Mouse (Mus musculus) lung, postnatal 14 days (tissue): ENCODE data around the gene Trpm3.
A peak's percentile ranks its signal among the peaks of the same experiment; 100 is the strongest.

Source experiments
- DNase-seq: peaks from one replicate; pipeline ENCODE4 v3.0.0; 2021

Gene Trpm3

GRCm38 (mm10) chr19:22869853-22870252 lies 731.0 kb downstream of the Trpm3 start:
- DNase-seq = no peak

GRCm38 (mm10) chr19:22872456-22872855 lies 733.6 kb downstream of the Trpm3 start:
- no peak for DNase-seq

- DNase-seq = no peak
These were observed 741.4 kb downstream of the Trpm3 start for GRCm38 (mm10) chr19:22880199-22880598.

GRCm38 (mm10) chr19:22882670-22883111 lies 743.8 kb downstream of the Trpm3 start:
- DNase-seq = no peak

GRCm38 (mm10) chr19:22883154-22883553 lies 744.3 kb downstream of the Trpm3 start:
- no peak for DNase-seq

GRCm38 (mm10) chr19:22883744-22884317 lies 745.0 kb downstream of the Trpm3 start:
- DNase-seq = peak; percentile 47

- DNase-seq = no peak
These were observed 745.5 kb downstream of the Trpm3 start for GRCm38 (mm10) chr19:22884357-22884756.

GRCm38 (mm10) chr19:22885051-22885450 lies 746.2 kb downstream of the Trpm3 start:
- no peak for DNase-seq

GRCm38 (mm10) chr19:22901892-22902291 lies 763.0 kb downstream of the Trpm3 start:
- DNase-seq = peak; percentile 50

GRCm38 (mm10) chr19:22902386-22902785 lies 763.5 kb downstream of the Trpm3 start:
- no peak for DNase-seq

GRCm38 (mm10) chr19:22905066-22905482 lies 766.2 kb downstream of the Trpm3 start:
- no peak for DNase-seq

- no peak for DNase-seq
These were observed 771.8 kb downstream of the Trpm3 start for GRCm38 (mm10) chr19:22910686-22911085.

GRCm38 (mm10) chr19:22912971-22913370 lies 774.1 kb downstream of the Trpm3 start:
- no peak for DNase-seq

GRCm38 (mm10) chr19:22915868-22916642 lies 777.2 kb downstream of the Trpm3 start:
- DNase-seq = peak; percentile 88

GRCm38 (mm10) chr19:22916643-22917344 lies 777.9 kb downstream of the Trpm3 start:
- DNase-seq = peak; percentile 99

GRCm38 (mm10) chr19:22917345-22917735 lies 778.5 kb downstream of the Trpm3 start:
- DNase-seq = no peak

- DNase-seq = no peak
These were observed 782.1 kb downstream of the Trpm3 start for GRCm38 (mm10) chr19:22920949-22921348.

GRCm38 (mm10) chr19:22922871-22923670 lies 784.2 kb downstream of the Trpm3 start:
- DNase-seq = no peak

GRCm38 (mm10) chr19:22925284-22925683 lies 786.4 kb downstream of the Trpm3 start:
- DNase-seq = no peak

GRCm38 (mm10) chr19:22926753-22927152 lies 787.9 kb downstream of the Trpm3 start:
- DNase-seq = no peak

GRCm38 (mm10) chr19:22928366-22928765 lies 789.5 kb downstream of the Trpm3 start:
- no peak for DNase-seq

GRCm38 (mm10) chr19:22929768-22930167 lies 790.9 kb downstream of the Trpm3 start:
- no peak for DNase-seq

GRCm38 (mm10) chr19:22930368-22930834 lies 791.6 kb downstream of the Trpm3 start:
- peak; percentile 72 for DNase-seq
